Mouse (Mus musculus) midbrain, embryonic 12.5 days (tissue): ENCODE measurements around the gene Tbc1d5. TPM values are rescaled to one million over a fixed set of nuclear protein-coding genes. Genes with fewer than 3 reads are reported as not detected.

Source experiments
- ATAC-seq: fragments of 200-750 bp; cut with Nextera tagmentation; 2 replicates; pipeline ENCODE4 v1.8.0; 2017; ENCODE audit warnings: low read depth, moderate TSS enrichment, moderate library complexity; ENCODE audit not compliant: low FRiP score
- H3K27ac ChIP-seq: fragments of 300-500 bp; sonication (generic); replicated peaks from 2 replicates; pipeline ENCODE4 v1.5.1; 2016; ENCODE audit warnings: mild to moderate bottlenecking
- H3K27me3 ChIP-seq: fragments of 300-500 bp; sonication (generic); 2 replicates; pipeline ENCODE4 v1.6.1; 2016; ENCODE audit warnings: mild to moderate bottlenecking
- H3K36me3 ChIP-seq: fragments of 300-500 bp; sonication (generic); 2 replicates; pipeline ENCODE4 v1.6.1; 2016
- H3K4me1 ChIP-seq: fragments of 300-500 bp; sonication (generic); 2 replicates; pipeline ENCODE4 v1.6.1; 2016
- H3K4me2 ChIP-seq: fragments of 300-500 bp; sonication (generic); replicated peaks from 2 replicates; pipeline ENCODE4 v1.6.1; 2016; ENCODE audit warnings: mild to moderate bottlenecking, moderate library complexity
- H3K4me3 ChIP-seq: fragments of 300-500 bp; sonication (generic); 2 replicates; pipeline ENCODE4 v1.5.1; 2016; ENCODE audit warnings: mild to moderate bottlenecking
- H3K9ac ChIP-seq: fragments of 300-500 bp; sonication (generic); replicated peaks from 2 replicates; pipeline ENCODE4 v1.6.1; 2016; ENCODE audit warnings: mild to moderate bottlenecking, moderate library complexity
- H3K9me3 ChIP-seq: fragments of 300-500 bp; sonication (generic); 2 replicates; pipeline ENCODE4 v1.6.1; 2016; ENCODE audit warnings: mild to moderate bottlenecking
- whole genome bisulfite sequencing: fragments of 180-500 bp; shearing (Covaris S2); methylation state at CpG from one replicate; pipeline ENCODE4 v1.1.7; 2016; 5-methylcytosine and 5-hydroxymethylcytosine counted together
- polyA plus RNA-seq: library from polyadenylated mRNA; unstranded; fragments of >200 nt; fragmentation: Nextera tagmentation; extraction: Ambion mirVana; gene quantifications from 2 replicates; pipeline ENCODE4 v1.2.1, GENCODE M21; 2016

Tbc1d5 gene
- polyA plus RNA-seq, 1 experiment from 2014 or later: 13.3 TPM

GRCm38 (mm10) chr17:51040861-51041260, 138.3 kb downstream of the Tbc1d5 start:
- H3K36me3 ChIP-seq: no peaks in the 10 kb centered on the region
- no peak overlapping the region for H3K9ac ChIP-seq
- H3K27ac ChIP-seq: no peak overlapping the region
- no peaks in the 10 kb centered on the region for H3K27me3 ChIP-seq
- WGBS: 77% methylated on average over 1 of the region's 1 CpGs
- H3K4me2 ChIP-seq: no peak overlapping the region
- H3K4me1 ChIP-seq: no peaks in the 10 kb centered on the region
- no peak for ATAC-seq
- H3K9me3 ChIP-seq: no peaks in the 10 kb centered on the region
- no peak overlapping the region for H3K4me3 ChIP-seq

- no peak overlapping the region for H3K27ac ChIP-seq
- ATAC-seq: no peak
These were observed 155.9 kb downstream of the Tbc1d5 start for GRCm38 (mm10) chr17:51023227-51023626.

GRCm38 (mm10) chr17:51016384-51016783, 162.8 kb downstream of the Tbc1d5 start:
- H3K4me1 ChIP-seq: no peaks in the 10 kb centered on the region
- no peak overlapping the region for H3K4me2 ChIP-seq
- H3K27me3 ChIP-seq: no peaks in the 10 kb centered on the region
- no peaks in the 10 kb centered on the region for H3K9me3 ChIP-seq
- no peaks in the 10 kb centered on the region for H3K36me3 ChIP-seq
- ATAC-seq: no peak
- no peak overlapping the region for H3K9ac ChIP-seq
- H3K27ac ChIP-seq: no peak overlapping the region
- WGBS: 71% methylated on average over 2 of the region's 2 CpGs
- H3K4me3 ChIP-seq: no peak overlapping the region

More at GRCm38 (mm10) chr17:51023227-51023626, 155.9 kb downstream of the Tbc1d5 start:
- Histone ChIP-seq H3K9ac (no peak overlapping the region), H3K9me3 (no peaks in the 10 kb centered on the region), H3K36me3 (no peaks in the 10 kb centered on the region), H3K4me2 (no peak overlapping the region), H3K27me3 (no peaks in the 10 kb centered on the region), H3K4me3 (no peak overlapping the region), H3K4me1 (no peaks in the 10 kb centered on the region)
- WGBS: 89% methylated on average over 5 of the region's 5 CpGs

- no peak overlapping the region for H3K27ac ChIP-seq
- H3K4me1 ChIP-seq: no peaks in the 10 kb centered on the region
- H3K9ac ChIP-seq: no peak overlapping the region
- H3K36me3 ChIP-seq: no peaks in the 10 kb centered on the region
- no peak for ATAC-seq
- no peak overlapping the region for H3K4me3 ChIP-seq
- no peaks in the 10 kb centered on the region for H3K9me3 ChIP-seq
- no peak overlapping the region for H3K4me2 ChIP-seq
- no peaks in the 10 kb centered on the region for H3K27me3 ChIP-seq
These were observed 165.2 kb downstream of the Tbc1d5 start for GRCm38 (mm10) chr17:51013908-51014307.

- ATAC-seq: no peak
- H3K9ac ChIP-seq: no peak overlapping the region
- H3K36me3 ChIP-seq: no peaks in the 10 kb centered on the region
- no peak overlapping the region for H3K4me2 ChIP-seq
- no peaks in the 10 kb centered on the region for H3K9me3 ChIP-seq
- no peaks in the 10 kb centered on the region for H3K4me1 ChIP-seq
- H3K27me3 ChIP-seq: no peaks in the 10 kb centered on the region
- H3K27ac ChIP-seq: no peak overlapping the region
- H3K4me3 ChIP-seq: no peak overlapping the region
These were observed 176.0 kb downstream of the Tbc1d5 start for GRCm38 (mm10) chr17:51003179-51003578.

- H3K4me3 ChIP-seq: no peak overlapping the region
- H3K36me3 ChIP-seq: no peaks in the 10 kb centered on the region
- 86% methylated on average over 1 of the region's 1 CpGs for WGBS
- ATAC-seq: no peak
- 0 out of 2 replicates have a peak, but pooled peaks cover 1% of the 10 kb centered on the region for H3K9me3 ChIP-seq
- H3K27me3 ChIP-seq: no peaks in the 10 kb centered on the region
- H3K4me1 ChIP-seq: no peaks in the 10 kb centered on the region
- H3K9ac ChIP-seq: no peak overlapping the region
- no peak overlapping the region for H3K27ac ChIP-seq
- no peak overlapping the region for H3K4me2 ChIP-seq
These were observed 180.9 kb downstream of the Tbc1d5 start for GRCm38 (mm10) chr17:50998216-50998615.

GRCm38 (mm10) chr17:50993294-50993993, 185.7 kb downstream of the Tbc1d5 start:
- no peak overlapping the region for H3K4me3 ChIP-seq
- H3K4me1 ChIP-seq: no peaks in the 10 kb centered on the region
- H3K36me3 ChIP-seq: no peaks in the 10 kb centered on the region
- H3K27ac ChIP-seq: no peak overlapping the region
- H3K9me3 ChIP-seq: 0 out of 2 replicates have a peak, but pooled peaks cover 3% of the 10 kb centered on the region
- ATAC-seq: no peak
- H3K27me3 ChIP-seq: no peaks in the 10 kb centered on the region
- 83% methylated on average over 3 of the region's 3 CpGs for WGBS
- H3K9ac ChIP-seq: no peak overlapping the region
- H3K4me2 ChIP-seq: no peak overlapping the region

- no peak for ATAC-seq
- H3K4me2 ChIP-seq: no peak overlapping the region
- no peak overlapping the region for H3K27ac ChIP-seq
- 97% methylated on average over 2 of the region's 2 CpGs for WGBS
- H3K4me3 ChIP-seq: no peak overlapping the region
- H3K36me3 ChIP-seq: no peaks in the 10 kb centered on the region
- no peaks in the 10 kb centered on the region for H3K27me3 ChIP-seq
- H3K9me3 ChIP-seq: 0 out of 2 replicates have a peak, but pooled peaks cover 3% of the 10 kb centered on the region
- no peaks in the 10 kb centered on the region for H3K4me1 ChIP-seq
- no peak overlapping the region for H3K9ac ChIP-seq
These were observed 188.3 kb downstream of the Tbc1d5 start for GRCm38 (mm10) chr17:50990770-50991405.

GRCm38 (mm10) chr17:50987935-50988334, 191.2 kb downstream of the Tbc1d5 start:
- H3K9ac ChIP-seq: no peak overlapping the region
- H3K27ac ChIP-seq: no peak overlapping the region
- no peaks in the 10 kb centered on the region for H3K36me3 ChIP-seq
- H3K9me3 ChIP-seq: no peaks in the 10 kb centered on the region
- no peaks in the 10 kb centered on the region for H3K27me3 ChIP-seq
- ATAC-seq: no peak
- no peak overlapping the region for H3K4me3 ChIP-seq
- H3K4me1 ChIP-seq: no peaks in the 10 kb centered on the region
- no peak overlapping the region for H3K4me2 ChIP-seq
- WGBS: 78% methylated on average over 3 of the region's 3 CpGs

GRCm38 (mm10) chr17:50981933-50982332, 197.2 kb downstream of the Tbc1d5 start:
- Histone ChIP-seq H3K4me1 (0 out of 2 replicates have a peak, but pooled peaks cover 5% of the 10 kb centered on the region), H3K4me3 (no peak overlapping the region), H3K9me3 (no peaks in the 10 kb centered on the region), H3K27me3 (no peaks in the 10 kb centered on the region), H3K27ac (no peak overlapping the region), H3K36me3 (no peaks in the 10 kb centered on the region), H3K4me2 (no peak overlapping the region), H3K9ac (no peak overlapping the region)
- ATAC-seq: no peak
- 80% methylated on average over 5 of the region's 5 CpGs for WGBS

GRCm38 (mm10) chr17:50972142-50972541, 207.0 kb downstream of the Tbc1d5 start:
- 20% methylated on average over 1 of the region's 1 CpGs for WGBS
- Histone ChIP-seq H3K36me3 (no peaks in the 10 kb centered on the region), H3K9ac (no peak overlapping the region), H3K27me3 (no peaks in the 10 kb centered on the region), H3K4me1 (no peaks in the 10 kb centered on the region), H3K27ac (no peak overlapping the region), H3K9me3 (no peaks in the 10 kb centered on the region), H3K4me3 (no peak overlapping the region), H3K4me2 (no peak overlapping the region)
- no peak for ATAC-seq

GRCm38 (mm10) chr17:50966147-50966546, 213.0 kb downstream of the Tbc1d5 start:
- no peaks in the 10 kb centered on the region for H3K9me3 ChIP-seq
- WGBS: 97% methylated on average over 1 of the region's 1 CpGs
- H3K4me3 ChIP-seq: no peak overlapping the region
- H3K9ac ChIP-seq: no peak overlapping the region
- H3K4me1 ChIP-seq: no peaks in the 10 kb centered on the region
- no peaks in the 10 kb centered on the region for H3K36me3 ChIP-seq
- no peak overlapping the region for H3K4me2 ChIP-seq
- no peak for ATAC-seq
- no peak overlapping the region for H3K27ac ChIP-seq
- no peaks in the 10 kb centered on the region for H3K27me3 ChIP-seq
